Mouse (Mus musculus): ENCODE results near the gene Slc35f3.

The Slc35f3 gene

DNA sequence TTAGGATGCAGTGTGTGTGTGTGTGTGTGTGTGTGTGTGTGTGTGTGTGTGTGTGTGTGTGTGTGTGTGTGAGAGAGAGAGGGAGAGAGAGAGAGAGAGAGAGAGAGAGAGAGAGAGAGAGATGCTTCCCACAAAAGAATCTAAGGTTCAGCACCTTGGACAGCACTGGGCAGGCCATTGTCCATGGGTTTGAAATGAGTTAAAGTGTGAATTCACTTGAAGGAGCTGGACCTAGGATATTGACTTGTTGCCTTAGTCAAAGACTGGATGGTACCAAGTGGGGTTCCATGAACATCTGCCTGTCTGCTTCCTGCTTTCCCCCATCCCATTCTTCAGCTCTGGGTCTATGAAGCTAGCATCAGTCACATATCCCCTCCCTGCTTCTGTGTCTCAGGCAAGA, 106.2 kb downstream of the Slc35f3 start:
- DNase-seq (ENCODE audit: low read depth, low spot score): peak; percentile 32

DNA sequence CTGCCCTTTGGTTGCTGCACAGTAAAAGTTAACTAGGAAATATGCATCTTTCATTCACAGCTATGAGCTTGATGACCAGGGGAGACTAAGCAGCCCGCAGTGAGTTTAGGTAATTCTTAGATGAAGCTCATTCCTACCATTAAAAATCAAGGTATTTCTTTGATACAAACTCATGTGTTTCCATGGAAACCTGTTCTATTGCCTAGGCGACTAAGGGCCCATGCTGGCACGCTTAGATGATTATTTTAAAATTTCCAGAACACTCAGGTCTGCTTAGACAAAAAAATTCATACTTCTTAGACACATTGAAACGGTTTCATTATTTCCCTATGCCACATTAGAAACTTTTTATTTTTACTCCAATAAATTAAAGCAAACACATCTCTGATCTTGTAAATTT, 106.7 kb downstream of the Slc35f3 start:
- DNase-seq (ENCODE audit: low read depth, low spot score): no peak

DNA sequence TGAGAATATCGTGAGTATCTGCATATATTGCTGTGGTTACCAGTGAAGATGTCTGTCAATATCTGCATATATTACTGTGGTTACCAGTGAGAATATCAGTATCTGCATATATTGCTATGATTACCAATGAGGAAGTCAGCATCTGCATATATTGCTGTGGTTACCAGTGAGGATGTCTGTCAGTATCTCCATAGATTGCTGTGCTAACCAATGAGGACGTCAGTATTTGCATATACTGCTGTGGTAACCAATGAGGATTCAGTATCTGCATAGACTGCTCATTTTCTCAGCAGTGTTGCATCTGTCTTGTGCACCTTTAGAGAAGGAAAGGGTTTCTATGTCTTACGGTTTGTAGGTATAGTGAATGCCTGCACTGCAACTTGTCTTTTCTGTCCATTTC, 122.5 kb downstream of the Slc35f3 start:
- no peak for DNase-seq (ENCODE audit: low read depth, low spot score)

DNA sequence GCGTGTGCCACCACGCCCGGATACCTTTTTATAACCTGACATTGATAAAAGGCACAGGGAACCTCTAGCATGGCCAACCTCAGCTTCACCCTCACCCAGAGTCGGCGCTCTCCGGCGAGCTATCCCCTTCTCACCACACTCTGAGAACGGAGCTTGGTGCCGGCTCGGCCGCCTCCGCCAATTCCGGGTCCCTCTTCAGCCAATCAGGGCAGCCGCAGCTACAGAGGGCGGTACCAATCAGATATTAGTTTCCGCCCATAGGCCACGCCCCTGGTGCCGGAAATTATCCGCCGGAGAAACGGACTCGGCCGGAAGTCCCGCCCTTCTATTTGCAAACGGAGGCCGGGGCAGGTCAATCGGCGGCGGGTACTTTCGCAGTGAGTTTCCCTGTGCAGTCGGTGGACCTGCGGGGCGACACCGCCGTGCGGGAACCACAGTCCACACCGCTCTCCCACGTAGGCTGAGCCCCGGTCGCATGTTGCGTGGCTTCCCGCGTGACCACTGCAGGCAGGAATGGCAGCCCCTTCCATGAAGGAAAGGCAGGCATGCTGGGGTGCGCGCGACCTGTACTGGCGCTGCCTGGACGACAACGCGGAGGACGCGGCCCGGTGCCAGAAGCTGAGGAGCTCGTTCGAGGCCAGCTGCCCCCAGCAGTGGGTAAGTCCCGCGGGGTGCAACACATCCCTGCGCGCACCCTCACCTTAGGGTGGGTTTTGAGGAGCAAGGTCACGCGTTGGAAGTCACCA, 124.0 kb downstream of the Slc35f3 start, which contains the start of gene Coa6:
Coa6 (plus strand) TSS at position 342 of the 746 bp plus-strand sequence.
- DNase-seq (ENCODE audit: low read depth, low spot score): peak; percentile 97

DNA sequence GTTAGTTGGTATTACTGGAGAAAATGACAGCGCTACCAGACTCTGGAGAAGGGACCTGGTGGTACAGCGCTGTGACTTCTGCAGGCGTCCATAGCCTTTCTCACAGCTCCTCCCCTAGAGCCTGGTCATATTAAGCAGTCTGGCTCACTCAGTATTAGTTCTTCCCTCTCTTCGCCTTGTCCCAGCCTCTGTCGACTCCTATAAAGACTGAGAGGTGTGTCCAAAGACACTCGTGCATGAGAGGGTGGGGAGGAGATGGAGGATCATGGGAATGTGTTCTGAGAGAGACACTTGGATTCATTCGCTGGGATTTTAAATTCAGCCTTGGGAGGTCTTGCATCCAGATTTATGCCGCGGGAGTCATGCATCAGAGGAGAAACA, 124.6 kb downstream of the Slc35f3 start:
- peak; percentile 49 for DNase-seq (ENCODE audit: low read depth, low spot score)

DNA sequence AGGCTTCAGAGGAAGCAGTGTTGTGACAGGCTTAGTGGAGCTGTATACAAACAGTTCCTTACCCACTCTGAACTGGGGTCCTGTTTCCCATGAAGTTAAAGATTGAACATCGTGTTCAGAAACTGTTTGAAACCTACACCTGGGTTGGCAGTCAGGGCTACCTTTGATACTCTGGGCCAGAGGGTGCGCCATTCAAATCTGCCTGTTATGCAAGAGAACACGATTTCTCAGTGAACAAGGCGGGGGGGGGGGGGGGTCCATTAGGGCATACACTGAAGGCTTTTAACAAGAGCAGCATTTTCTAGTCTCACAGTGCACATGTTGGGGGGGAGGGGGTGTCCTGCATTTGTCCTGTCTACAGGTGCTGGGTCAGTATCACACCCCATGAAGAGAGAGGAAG, 125.8 kb downstream of the Slc35f3 start:
- no peak for DNase-seq (ENCODE audit: low read depth, low spot score)

DNA sequence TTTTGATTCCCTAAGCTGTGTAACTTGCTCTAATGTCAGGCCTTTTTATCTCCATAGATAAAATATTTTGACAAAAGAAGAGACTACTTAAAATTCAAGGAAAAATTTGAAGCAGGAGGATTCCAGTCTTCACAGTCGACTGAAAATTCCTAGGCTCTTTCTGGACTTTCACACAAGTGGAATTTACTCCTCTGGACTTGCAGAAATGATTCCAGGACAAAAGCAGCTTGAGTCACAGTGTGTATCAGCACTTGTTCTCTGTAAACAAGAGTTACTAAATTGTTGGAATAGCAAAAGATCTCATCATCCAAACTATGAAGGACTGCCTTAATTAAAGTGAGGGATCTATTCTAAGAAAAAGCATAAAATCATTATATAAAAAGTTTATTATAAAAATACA, 126.6 kb downstream of the Slc35f3 start:
- no peak for DNase-seq (ENCODE audit: low read depth, low spot score)

DNA sequence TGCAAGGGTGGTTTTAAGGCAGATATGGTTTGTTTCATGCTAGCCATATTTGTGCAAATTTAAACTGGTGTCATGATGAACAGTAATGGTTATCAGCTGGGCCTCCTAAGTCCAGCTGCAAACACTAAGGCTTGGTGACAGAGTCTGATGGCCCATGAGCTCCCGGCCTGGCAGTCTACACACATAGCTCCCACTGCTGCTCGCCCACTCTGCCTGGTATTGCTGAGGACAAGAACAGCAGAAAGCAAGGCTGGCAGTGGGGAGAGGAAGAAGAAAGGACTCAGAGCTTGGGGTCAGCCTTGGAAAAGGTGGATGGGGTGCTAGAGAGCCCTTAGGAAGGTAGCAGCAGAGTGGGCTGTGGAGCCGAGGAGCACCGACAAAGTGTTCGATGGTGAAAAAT, 131.3 kb downstream of the Slc35f3 start:
- DNase-seq (ENCODE audit: low read depth, low spot score): no peak

DNA sequence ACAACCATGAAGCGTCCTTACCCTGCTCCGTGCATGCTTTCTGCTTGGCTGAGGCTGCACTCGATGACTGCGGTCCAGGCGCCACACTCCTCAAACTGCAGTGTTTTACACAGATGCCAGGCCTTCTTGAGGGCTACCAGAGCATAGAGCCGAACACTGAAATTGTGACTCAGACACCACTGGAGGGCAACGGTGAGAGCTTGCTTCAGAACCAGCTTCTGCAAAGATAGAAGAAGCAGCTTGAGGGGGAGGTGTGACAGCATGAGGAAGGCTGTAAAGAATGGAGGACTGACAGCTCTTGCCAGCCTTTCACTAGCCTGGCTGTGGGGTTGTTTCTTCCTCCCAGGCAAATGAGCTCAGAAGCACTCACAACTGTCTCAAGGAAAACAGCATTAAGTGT, 135.5 kb downstream of the Slc35f3 start:
- peak; percentile 50 for DNase-seq (ENCODE audit: low read depth, low spot score)

DNA sequence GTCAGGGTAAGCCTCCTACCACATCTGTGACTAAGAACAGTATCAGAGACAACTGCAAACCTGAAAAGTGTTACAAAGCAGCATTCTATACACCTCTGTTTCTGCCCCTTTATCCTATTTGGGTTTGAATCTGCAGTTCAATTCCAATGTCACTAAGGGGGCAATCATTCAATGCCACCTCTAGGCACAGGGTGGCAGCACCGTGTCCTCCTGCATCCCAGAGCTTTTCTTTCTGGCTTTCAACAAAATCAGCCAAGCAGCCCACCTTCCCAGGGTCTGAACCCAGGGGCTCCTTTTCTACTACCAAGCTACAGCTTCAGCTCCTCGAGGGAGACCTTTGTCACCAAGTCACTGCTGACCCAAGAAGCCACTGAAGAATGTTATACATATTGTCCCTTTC, 140.6 kb downstream of the Slc35f3 start:
- DNase-seq (ENCODE audit: low read depth, low spot score): no peak

Data from ES-CJ7 (cell line).